8 mouse cellular contexts compared by ENCODE assay signal in the genomic region with DNA sequence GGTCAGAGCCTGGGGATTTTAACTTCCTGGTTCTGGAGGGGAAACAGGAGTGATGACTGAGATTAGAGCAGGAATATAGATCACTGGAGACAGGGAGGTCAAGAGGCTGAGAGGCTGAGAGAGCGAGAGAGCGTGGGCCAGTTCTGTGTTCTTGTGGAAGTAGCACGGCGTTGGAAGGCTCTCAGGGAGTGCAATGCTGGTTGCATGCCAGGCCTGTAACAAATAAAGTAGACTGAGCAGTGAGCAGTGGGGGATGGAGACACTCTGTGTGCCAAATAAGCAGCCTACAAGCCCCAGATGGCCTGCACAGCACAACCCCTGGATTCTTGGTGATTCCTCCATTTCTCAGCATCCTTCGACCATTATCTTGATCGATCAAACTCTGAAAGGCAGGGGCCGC.
DNase-seq lines count a peak whose midpoint lies in the region; ATAC-seq and TF ChIP-seq lines count a peak whose summit lies in the region.

No protein-coding gene starts in this region.

- H3K27me3 ChIP-seq in neural tube, embryonic 11.5 days (ENCODE audit: control insufficient read depth, insufficient read depth, low read length): no peaks in the 10 kb centered on the region
- H3K27me3 ChIP-seq in heart, embryonic 10.5 days (ENCODE audit: insufficient read depth, poor library complexity, severe bottlenecking): no peaks in the 10 kb centered on the region
- H3K27me3 ChIP-seq in kidney, embryonic 16.5 days (ENCODE audit: insufficient read depth, low read length): no peaks in the 10 kb centered on the region
- H3K27me3 ChIP-seq in lung, embryonic 14.5 days (ENCODE audit: insufficient read depth, low read length): no peaks in the 10 kb centered on the region

- peak; percentile 35; the same call in 1 of the 2 replicates for ATAC-seq in neural tube, embryonic 11.5 days (ENCODE audit: insufficient read depth, low FRiP score, low TSS enrichment)
- peak; percentile 75; the same call in 1 of the 2 replicates for ATAC-seq in kidney, embryonic 16.5 days (ENCODE audit: low FRiP score, low TSS enrichment)
- ATAC-seq in lung, embryonic 14.5 days (ENCODE audit: insufficient read depth): peak; percentile 91
- no peak for ATAC-seq in CD4-positive, CD25-positive, alpha-beta regulatory T cell, adult 4 months

- 62% methylated on average over 7 of the region's 7 CpGs for WGBS in neural tube, embryonic 11.5 days
- 44% methylated on average over 7 of the region's 7 CpGs for WGBS in heart, embryonic 10.5 days
- 46% methylated on average over 7 of the region's 7 CpGs for WGBS in kidney, embryonic 16.5 days
- 30% methylated on average over 7 of the region's 7 CpGs for WGBS in lung, embryonic 14.5 days

- no peak overlapping the region for H3K4me2 ChIP-seq in neural tube, embryonic 11.5 days (ENCODE audit: low read depth)
- no peak overlapping the region for H3K4me2 ChIP-seq in kidney, embryonic 16.5 days (replicated peaks; ENCODE audit: low read depth, low read length)
- peak overlapping the region; percentile 32 for H3K4me2 ChIP-seq in lung, embryonic 14.5 days

- H3K9ac ChIP-seq in neural tube, embryonic 11.5 days (ENCODE audit: low read length): no peak overlapping the region
- no peak overlapping the region for H3K9ac ChIP-seq in kidney, embryonic 16.5 days (replicated peaks; ENCODE audit: low read length)
- no peak overlapping the region for H3K9ac ChIP-seq in lung, embryonic 14.5 days

- H3K4me3 ChIP-seq in neural tube, embryonic 11.5 days (ENCODE audit: low read depth, low read length): no peak overlapping the region
- H3K4me3 ChIP-seq in heart, embryonic 10.5 days: 0 out of 2 replicates have a peak overlapping the region, but pooled peaks have one; percentile 8
- H3K4me3 ChIP-seq in kidney, embryonic 16.5 days (ENCODE audit: low read length): no peak overlapping the region
- H3K4me3 ChIP-seq in lung, embryonic 14.5 days (ENCODE audit: low read depth, low read length): no peak overlapping the region

- no peak for DNase-seq in neural tube, embryonic 11.5 days (ENCODE audit: low spot score)
- no peak for DNase-seq in neural tube, embryonic 10.5 days (ENCODE audit: extremely low spot score, low spot score)
- peak; percentile 9 for DNase-seq in embryo, embryonic 11.5 days (ENCODE audit: low read depth, low spot score)
- no peak for DNase-seq in heart, embryonic 10.5 days (ENCODE audit: low spot score)
- peak; percentile 84 for DNase-seq in lung, embryonic 14.5 days
- peak; percentile 30 to 52 for DNase-seq in right cerebral cortex, postnatal 36 days (ENCODE audit: low spot score in 2 of 2)

- H3K4me1 ChIP-seq in neural tube, embryonic 11.5 days (ENCODE audit: control insufficient read depth, insufficient read depth, low read length): 0 out of 2 replicates have a peak, but pooled peaks cover 3% of the 10 kb centered on the region
- H3K4me1 ChIP-seq in heart, embryonic 10.5 days: peaks cover 59% of the 10 kb centered on the region
- peaks cover 27% of the 10 kb centered on the region for H3K4me1 ChIP-seq in kidney, embryonic 16.5 days (ENCODE audit: insufficient read depth, low read length)
- peaks cover 28% of the 10 kb centered on the region for H3K4me1 ChIP-seq in lung, embryonic 14.5 days (ENCODE audit: insufficient read depth)

- no peak overlapping the region for H3K27ac ChIP-seq in neural tube, embryonic 11.5 days (ENCODE audit: low read depth, low read length)
- H3K27ac ChIP-seq in heart, embryonic 10.5 days: peak overlapping the region; percentile 47
- no peak overlapping the region for H3K27ac ChIP-seq in kidney, embryonic 16.5 days (ENCODE audit: low read length)
- peak overlapping the region; percentile 80 for H3K27ac ChIP-seq in lung, embryonic 14.5 days (ENCODE audit: low read depth)

- no peak for TF ChIP-seq CTCF in lung, embryonic 14.5 days (IDR thresholded peaks at IDR 0.05; ENCODE audit: low read depth)

- no peaks in the 10 kb centered on the region for H3K36me3 ChIP-seq in neural tube, embryonic 11.5 days (ENCODE audit: control insufficient read depth, insufficient read depth, low read length)
- no peaks in the 10 kb centered on the region for H3K36me3 ChIP-seq in heart, embryonic 10.5 days
- H3K36me3 ChIP-seq in kidney, embryonic 16.5 days (ENCODE audit: insufficient read depth, low read length): no peaks in the 10 kb centered on the region
- H3K36me3 ChIP-seq in lung, embryonic 14.5 days (ENCODE audit: insufficient read depth): no peaks in the 10 kb centered on the region

- H3K9me3 ChIP-seq in neural tube, embryonic 11.5 days (ENCODE audit: control insufficient read depth, low read length): no peaks in the 10 kb centered on the region
- H3K9me3 ChIP-seq in heart, embryonic 10.5 days: no peaks in the 10 kb centered on the region
- H3K9me3 ChIP-seq in kidney, embryonic 16.5 days (ENCODE audit: low read length): no peaks in the 10 kb centered on the region
- no peaks in the 10 kb centered on the region for H3K9me3 ChIP-seq in lung, embryonic 14.5 days (ENCODE audit: low read depth, low read length)

Comparison
In these comparisons a context has a peak if more than half of its experiments do, and no peak if none do; other contexts are left out.
1. DNase-seq: peak in embryo, embryonic 11.5 days (single experiment), lung, embryonic 14.5 days (single experiment) and right cerebral cortex, postnatal 36 days (2 of 2); none in neural tube, embryonic 11.5 days (single experiment), neural tube, embryonic 10.5 days (single experiment) and heart, embryonic 10.5 days (single experiment).
2. H3K27ac ChIP-seq: peak in heart, embryonic 10.5 days (single experiment) and lung, embryonic 14.5 days (single experiment); none in neural tube, embryonic 11.5 days (single experiment) and kidney, embryonic 16.5 days (single experiment).